Mouse (Mus musculus) forelimb bud, embryonic 11.5 days (tissue): ENCODE data around the gene Fgl2.
"Not testable (repeated sequence)": the region's sequence is repeated elsewhere in the genome, so short reads cannot be mapped to it uniquely, and the experiment has no call there.

Experiments used
- DNase-seq: peaks from one replicate; pipeline ENCODE4 v3.0.0-alpha.2; 2012; ENCODE audit warnings: low read depth, low spot score

Fgl2 gene

DNA sequence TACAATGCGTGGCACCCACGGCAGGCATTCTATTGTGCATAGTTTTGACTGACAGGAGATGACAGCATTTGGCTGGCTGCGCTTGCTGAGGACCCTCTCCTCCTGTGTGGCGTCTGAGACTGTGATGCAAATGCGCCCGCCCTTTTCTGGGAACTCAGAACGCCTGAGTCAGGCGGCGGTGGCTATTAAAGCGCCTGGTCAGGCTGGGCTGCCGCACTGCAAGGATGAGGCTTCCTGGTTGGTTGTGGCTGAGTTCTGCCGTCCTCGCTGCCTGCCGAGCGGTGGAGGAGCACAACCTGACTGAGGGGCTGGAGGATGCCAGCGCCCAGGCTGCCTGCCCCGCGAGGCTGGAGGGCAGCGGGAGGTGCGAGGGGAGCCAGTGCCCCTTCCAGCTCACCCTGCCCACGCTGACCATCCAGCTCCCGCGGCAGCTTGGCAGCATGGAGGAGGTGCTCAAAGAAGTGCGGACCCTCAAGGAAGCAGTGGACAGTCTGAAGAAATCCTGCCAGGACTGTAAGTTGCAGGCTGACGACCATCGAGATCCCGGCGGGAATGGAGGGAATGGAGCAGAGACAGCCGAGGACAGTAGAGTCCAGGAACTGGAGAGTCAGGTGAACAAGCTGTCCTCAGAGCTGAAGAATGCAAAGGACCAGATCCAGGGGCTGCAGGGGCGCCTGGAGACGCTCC lies at the start of gene Fgl2:
Gene Fgl2, plus strand, starts transcription at position 150 of the 687 bp plus-strand sequence.
- peak; percentile 47 for DNase-seq

DNA sequence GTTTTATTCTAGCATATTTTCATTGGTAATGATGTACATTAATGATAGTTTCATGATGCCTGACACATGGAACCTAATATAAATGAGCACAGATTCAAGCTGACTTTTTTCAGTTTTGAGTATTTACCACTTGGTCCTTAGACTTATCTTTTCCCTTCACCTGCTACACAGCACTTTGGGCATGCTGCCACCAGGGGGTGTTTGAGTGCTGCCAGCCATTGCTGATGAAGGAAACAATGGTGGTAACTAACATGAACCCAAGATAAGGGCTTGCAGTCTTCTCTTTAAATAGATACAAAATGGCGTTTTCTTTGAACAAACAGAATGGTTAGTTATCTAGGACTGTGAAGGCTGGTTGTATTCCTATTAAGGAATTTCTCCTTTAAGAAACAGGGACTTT lies 45.9 kb upstream of the Fgl2 start:
- peak; percentile 35 for DNase-seq

DNA sequence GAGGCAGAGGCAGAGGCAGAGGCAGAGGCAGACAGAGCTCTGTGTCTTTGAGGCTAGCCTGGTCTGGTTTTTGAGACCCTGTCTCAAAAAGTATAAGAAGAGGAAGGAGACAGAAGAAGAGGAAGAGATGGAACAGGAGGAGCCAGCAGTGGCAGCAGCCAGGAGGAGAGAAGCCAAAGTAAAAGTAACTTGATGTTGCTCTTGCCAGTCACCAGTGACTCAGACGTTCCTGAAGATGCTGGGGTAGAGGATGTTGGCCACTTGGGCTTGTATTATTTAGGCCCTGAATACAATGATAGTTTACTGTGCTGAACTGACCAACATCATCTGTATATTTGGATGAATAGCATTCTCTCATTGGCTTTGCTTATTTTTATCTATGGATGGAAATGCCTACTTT lies 43.9 kb upstream of the Fgl2 start:
- DNase-seq = no peak

DNA sequence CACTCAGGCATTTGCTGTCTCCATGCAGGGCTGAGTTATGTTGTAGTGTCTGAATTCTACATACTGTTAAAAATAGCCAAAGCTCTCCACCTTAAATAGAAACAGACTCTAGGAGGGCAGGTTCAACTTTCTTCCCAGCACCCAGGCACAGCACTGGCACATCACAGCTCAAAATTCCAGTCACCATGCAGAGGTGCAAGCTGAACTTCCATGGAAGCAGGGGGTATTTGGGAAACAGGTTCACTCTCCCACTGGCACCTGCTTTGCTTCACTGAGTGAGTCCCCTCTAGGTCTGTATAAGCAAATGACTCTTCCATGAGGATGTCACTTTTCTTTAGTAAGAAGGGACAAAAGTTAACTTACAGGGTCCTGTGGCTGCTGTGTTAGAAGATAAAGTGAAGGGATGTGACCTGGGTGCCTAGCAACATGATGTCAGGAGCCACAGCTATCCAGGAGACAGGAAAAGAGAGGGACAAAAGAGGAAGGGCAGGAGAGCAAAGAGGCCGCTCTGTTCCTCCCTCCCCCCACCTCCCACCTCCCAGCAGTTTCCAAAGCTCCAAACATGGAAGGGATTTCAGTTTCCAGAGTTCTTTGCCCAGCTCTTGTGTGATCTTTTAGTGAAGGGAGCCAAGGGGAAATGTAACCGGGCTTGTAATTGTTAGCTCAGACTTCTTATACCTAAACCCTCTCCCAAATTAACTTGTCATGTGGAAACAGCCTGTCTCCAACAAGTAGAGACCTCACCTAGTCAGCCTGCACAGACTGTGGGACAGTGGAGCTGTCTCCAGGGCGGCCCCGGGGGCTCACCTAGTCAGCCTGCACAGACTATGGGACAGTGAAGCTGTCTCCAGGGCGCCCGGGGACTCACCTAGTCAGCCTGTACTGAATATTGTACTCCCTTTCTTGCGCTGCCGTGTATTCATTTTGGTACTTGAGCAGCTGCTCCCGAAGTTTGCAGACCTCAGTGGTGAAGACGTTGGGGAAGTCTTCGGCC lies 42.5 kb upstream of the Fgl2 start:
- no peak for DNase-seq

GRCm38 (mm10) chr5:21331656-21332055 lies 40.8 kb upstream of the Fgl2 start:
- no peak for DNase-seq

GRCm38 (mm10) chr5:21332119-21332518 lies 40.3 kb upstream of the Fgl2 start:
- DNase-seq = no peak

GRCm38 (mm10) chr5:21342265-21342664 lies 30.2 kb upstream of the Fgl2 start:
- DNase-seq = not testable (repeated sequence)

DNA sequence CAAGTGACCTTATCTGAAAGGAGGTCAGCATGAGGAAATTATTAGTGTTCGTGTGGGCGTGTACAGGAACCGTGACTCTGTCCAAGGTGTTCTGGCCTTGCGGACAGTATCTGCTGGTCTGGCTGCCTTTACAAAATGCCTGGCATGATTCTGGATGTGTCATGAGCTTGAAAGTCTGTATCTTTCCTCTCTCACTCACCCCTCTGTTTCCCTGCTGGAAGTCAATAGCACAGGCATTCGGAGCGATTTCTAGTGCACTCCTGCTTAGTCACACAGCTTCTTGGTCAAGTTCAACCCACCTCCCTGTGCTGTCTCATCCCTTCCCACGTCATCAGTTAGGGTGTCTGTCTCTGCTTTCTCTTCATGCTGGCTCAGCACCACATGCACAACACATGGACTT lies 24.1 kb upstream of the Fgl2 start:
- no peak for DNase-seq

GRCm38 (mm10) chr5:21351678-21352077 lies 20.8 kb upstream of the Fgl2 start:
- no peak for DNase-seq

GRCm38 (mm10) chr5:21358648-21359047 lies 13.8 kb upstream of the Fgl2 start:
- no peak for DNase-seq

- DNase-seq = no peak
These were observed 9.1 kb upstream of the Fgl2 start for GRCm38 (mm10) chr5:21363343-21363742.

GRCm38 (mm10) chr5:21366338-21367053 lies 5.9 kb upstream of the Fgl2 start:
- DNase-seq = no peak

DNA sequence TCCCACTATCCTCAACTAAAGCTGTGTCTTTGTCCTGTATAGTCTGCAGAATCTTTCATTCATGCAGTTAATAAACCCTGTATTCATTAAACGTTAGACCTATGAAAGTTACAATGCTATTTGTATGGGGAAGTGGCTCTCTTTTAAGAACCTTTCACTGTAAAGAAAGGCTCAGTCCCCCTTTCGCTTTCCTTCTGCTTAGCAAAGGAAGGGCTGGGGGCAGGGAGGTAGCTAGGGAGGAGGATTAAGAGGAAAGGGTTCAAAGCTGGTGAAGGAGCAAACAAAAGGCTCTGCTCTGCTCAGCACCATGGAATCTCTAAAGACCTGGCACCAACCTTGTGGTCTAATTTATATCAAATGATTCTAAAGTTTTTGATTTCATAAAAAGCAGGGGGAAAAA lies 4.9 kb upstream of the Fgl2 start:
- no peak for DNase-seq

DNA sequence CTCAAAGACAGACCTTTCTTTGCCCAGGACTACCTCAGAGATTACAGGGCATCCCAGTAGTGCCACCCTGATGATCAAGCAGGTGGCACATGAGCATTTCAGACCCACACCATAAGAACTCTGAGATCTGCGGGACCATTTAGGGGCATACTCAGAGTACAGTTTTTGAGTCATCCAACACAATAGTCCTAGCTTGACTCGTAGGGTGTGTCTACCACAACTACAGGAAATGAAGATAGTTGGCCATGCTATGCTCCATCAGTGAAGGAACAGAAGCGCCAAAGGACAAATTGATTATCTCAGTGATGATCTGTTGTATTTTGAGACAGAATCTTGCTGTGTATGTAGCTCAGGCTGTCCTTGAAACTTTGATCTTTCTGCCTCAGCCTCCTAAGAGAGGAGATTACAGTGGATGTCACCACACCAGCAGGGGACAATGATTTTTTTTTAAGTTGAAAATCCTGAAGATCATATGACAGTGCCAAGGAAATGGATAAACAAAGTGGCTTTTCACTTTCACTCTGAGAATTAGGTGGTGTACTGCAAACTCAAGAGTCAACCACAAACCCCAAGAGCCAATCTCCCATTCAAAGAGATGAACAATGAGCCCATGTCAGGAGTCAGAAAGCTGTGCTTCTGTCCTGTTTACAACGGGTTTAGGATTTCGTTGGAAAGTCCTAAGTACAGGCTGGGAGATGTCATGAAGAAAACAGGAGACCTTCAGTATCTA lies 2.1 kb upstream of the Fgl2 start:
- DNase-seq = no peak

DNA sequence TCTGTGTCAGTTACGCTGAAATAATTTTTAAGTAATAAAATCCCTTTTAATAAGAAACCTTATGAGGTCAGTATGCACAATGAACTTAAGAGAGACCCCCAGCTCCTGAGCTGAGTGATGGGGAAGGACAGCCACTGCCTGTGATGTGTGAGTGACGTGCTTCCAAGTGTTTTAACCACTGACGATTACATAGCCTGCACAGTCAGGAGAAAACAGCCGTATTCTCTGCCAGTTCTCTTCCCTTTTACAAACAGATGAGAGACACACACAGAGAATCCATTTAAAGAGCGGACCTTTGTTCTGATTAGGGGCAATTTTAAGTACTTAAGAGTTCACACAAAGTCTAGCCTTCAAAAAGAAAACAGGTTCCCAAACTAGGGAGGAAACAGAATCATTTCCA lies 522 bp upstream of the Fgl2 start:
- no peak for DNase-seq

- DNase-seq = no peak
These were observed 707 bp downstream of the Fgl2 start for GRCm38 (mm10) chr5:21373180-21373518.

DNA sequence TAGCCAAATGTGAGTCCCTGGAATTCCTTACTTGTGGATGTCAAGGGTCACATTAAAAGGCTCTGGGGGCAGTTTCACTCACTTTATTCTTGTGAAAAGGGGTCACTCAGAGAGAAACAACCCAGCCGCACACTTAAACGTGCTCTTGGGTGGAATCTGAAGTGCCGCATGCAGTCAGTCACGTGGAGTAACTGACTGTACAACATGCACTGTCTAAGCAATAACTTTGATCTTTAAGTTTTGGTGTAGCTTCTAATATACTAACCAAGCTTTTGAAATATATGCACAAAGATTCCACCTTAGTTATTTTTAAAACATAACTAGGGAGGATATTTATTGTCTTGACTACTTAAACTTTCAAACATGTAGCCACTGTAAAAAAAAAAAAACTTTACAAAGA lies 4.5 kb downstream of the Fgl2 start:
- DNase-seq = no peak

GRCm38 (mm10) chr5:21378397-21378796 lies 6.0 kb downstream of the Fgl2 start:
- DNase-seq = no peak

GRCm38 (mm10) chr5:21381986-21382385 lies 9.5 kb downstream of the Fgl2 start:
- DNase-seq = no peak

GRCm38 (mm10) chr5:21382678-21383077 lies 10.2 kb downstream of the Fgl2 start:
- no peak for DNase-seq

GRCm38 (mm10) chr5:21383392-21384251 lies 11.2 kb downstream of the Fgl2 start:
- DNase-seq = no peak
